Mouse (Mus musculus) CD4-positive naive resting alpha-beta T cell, adult 76 days (primary cell): ENCODE data around the gene Phtf2. TPM values are rescaled to one million over a fixed set of nuclear protein-coding genes. Genes with fewer than 3 reads are reported as not detected.

Experiments used
- total RNA-seq: library from RNA; stranded (reverse); gene quantifications from one replicate; pipeline ENCODE4 v1.2.4, GENCODE M21; 2023

The Phtf2 gene
- 23.6 TPM for total RNA-seq

DNA sequence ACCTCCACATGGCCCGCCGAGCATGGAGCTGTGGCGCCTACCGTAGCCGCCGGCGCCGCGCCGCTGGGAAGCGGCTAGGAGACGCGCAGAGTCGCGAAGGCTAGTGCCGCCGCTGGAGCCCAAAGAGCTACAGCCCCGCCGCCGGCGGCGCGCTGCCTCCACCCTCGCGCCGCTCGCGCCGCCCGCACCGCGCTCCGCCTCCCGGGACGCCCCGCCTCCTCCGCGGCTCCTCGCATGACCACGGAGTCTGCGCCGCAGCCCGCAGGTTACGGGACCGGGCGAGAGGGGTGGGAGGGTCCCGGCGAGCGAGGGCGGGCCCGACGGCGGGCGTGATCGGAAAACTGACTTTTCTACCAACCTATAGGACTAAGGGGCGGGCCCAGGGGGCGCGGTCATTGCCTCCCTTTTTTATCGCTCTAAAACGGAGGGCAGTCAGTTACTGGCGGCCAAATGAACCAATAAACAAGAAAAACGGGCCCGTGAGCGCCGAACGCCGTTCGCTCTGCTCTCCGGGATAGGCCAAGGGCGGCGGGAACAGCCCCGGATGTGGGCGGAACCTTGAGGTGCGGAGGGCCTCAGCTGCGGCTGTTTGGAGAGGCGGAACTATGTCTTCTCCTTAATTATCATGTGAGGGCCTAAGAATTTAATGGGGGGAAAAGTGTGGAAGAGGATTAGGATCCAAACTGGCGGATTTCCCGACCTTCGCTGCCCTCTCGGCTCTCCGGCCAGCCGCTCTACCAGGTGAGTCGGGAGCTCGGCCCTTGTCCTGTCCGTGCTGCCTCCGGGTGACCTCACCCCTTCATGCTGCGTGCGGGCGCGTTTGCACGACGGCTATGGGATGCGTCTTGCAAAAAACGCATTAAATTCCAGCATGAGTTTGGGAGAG lies at the start of gene Phtf2, which contains the start of gene Tmem60:
Phtf2 (minus strand) TSS at position 210 of the 886 bp plus-strand sequence.
Tmem60 (plus strand) TSS at position 277 of the 886 bp plus-strand sequence.

Other genes with a start within 250 kb of the Phtf2 start
- 11.2 TPM for gene Tmem60, start 67 bp upstream of the Phtf2 start, total RNA-seq
- gene Rsbn1l, start 74.3 kb upstream of the Phtf2 start, total RNA-seq: 77.6 TPM
- gene Ptpn12, start 173.8 kb upstream of the Phtf2 start, total RNA-seq: 30.7 TPM